Mouse (Mus musculus): ENCODE results near the gene Cyp26c1. TPM values are rescaled to one million over a fixed set of nuclear protein-coding genes. Genes with fewer than 3 reads are reported as not detected.

The Cyp26c1 gene
- polyA plus RNA-seq, 1 experiment from 2014 or later = not detected

DNA sequence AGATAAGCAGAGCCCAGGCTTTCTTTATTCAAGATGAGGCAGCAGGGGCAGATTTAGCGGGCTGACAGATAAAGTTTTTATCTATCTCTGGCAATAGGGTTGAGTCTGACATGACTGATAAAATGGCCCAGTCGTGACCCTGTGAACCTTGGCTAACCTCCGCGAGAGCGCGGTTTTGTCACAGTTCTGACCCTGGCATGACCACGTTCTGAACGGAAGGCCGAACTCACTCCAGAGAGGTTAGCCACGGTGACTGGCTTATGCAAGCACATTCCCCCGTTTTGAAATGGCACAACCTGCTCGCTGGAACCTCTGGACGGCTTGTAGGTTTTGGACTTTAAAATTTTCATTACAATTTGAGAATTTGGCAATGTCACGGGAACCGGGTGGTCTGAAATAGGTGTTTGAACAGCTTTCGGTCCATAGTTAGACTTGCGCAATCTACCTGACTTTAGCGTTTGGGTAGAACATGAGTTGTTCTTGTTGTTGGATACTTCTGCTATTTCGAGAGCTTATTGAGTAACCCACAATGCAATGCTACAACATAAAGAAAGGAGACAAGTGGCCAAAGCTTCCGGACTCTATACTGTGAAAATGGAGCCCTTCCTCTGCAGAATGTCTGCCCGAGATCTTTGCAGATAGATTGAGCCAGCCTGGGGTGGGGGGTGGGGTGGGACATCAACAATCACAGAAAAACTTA, 17.1 kb downstream of the Cyp26c1 start:
- H3K9ac ChIP-seq = no peak overlapping the region
- H3K27me3 ChIP-seq = peaks cover 72% of the 10 kb centered on the region
- H3K9me3 ChIP-seq (replicated peaks) = no peaks in the 10 kb centered on the region
- H3K27ac ChIP-seq = no peak overlapping the region
- H3K4me3 ChIP-seq (replicated peaks) = no peak overlapping the region
- WGBS = 57% methylated on average over 21 of the region's 21 CpGs
- H3K36me3 ChIP-seq = no peaks in the 10 kb centered on the region
- ATAC-seq (replicated peaks; ENCODE audit: low FRiP score) = no peak
- peaks cover 18% of the 10 kb centered on the region for H3K4me1 ChIP-seq
- no peak overlapping the region for H3K4me2 ChIP-seq

- WGBS = 3% methylated on average over 3 of the region's 3 CpGs
- Histone ChIP-seq H3K4me3 (replicated peaks) (no peak overlapping the region), H3K27me3 (peaks cover 57% of the 10 kb centered on the region), H3K9ac (no peak overlapping the region), H3K9me3 (replicated peaks) (no peaks in the 10 kb centered on the region), H3K4me1 (peaks cover 3% of the 10 kb centered on the region), H3K4me2 (no peak overlapping the region), H3K36me3 (no peaks in the 10 kb centered on the region), H3K27ac (no peak overlapping the region)
- 0 out of 2 replicates have a peak, but pooled peaks have one; percentile 52 for ATAC-seq (replicated peaks; ENCODE audit: low FRiP score)
Measured at GRCm38 (mm10) chr19:37703902-37704509, 18.6 kb downstream of the Cyp26c1 start.

GRCm38 (mm10) chr19:37705722-37706121, 20.3 kb downstream of the Cyp26c1 start:
- H3K4me2 ChIP-seq = no peak overlapping the region
- no peak overlapping the region for H3K4me3 ChIP-seq (replicated peaks)
- WGBS = 77% methylated on average over 5 of the region's 5 CpGs
- no peak for ATAC-seq (replicated peaks; ENCODE audit: low FRiP score)
- no peak overlapping the region for H3K9ac ChIP-seq
- H3K4me1 ChIP-seq = no peaks in the 10 kb centered on the region
- no peaks in the 10 kb centered on the region for H3K9me3 ChIP-seq (replicated peaks)
- no peaks in the 10 kb centered on the region for H3K36me3 ChIP-seq
- peaks cover 40% of the 10 kb centered on the region for H3K27me3 ChIP-seq
- H3K27ac ChIP-seq = no peak overlapping the region

GRCm38 (mm10) chr19:37714681-37715080, 29.3 kb downstream of the Cyp26c1 start:
- Histone ChIP-seq H3K4me1 (no peaks in the 10 kb centered on the region), H3K36me3 (no peaks in the 10 kb centered on the region), H3K9me3 (replicated peaks) (no peaks in the 10 kb centered on the region), H3K4me3 (replicated peaks) (no peak overlapping the region), H3K4me2 (no peak overlapping the region), H3K27ac (no peak overlapping the region), H3K27me3 (no peaks in the 10 kb centered on the region), H3K9ac (no peak overlapping the region)
- no peak for ATAC-seq (replicated peaks; ENCODE audit: low FRiP score)
- WGBS = 77% methylated on average over 10 of the region's 10 CpGs

- WGBS = 81% methylated on average over 1 of the region's 1 CpGs
- no peaks in the 10 kb centered on the region for H3K9me3 ChIP-seq (replicated peaks)
- no peak overlapping the region for H3K9ac ChIP-seq
- no peaks in the 10 kb centered on the region for H3K4me1 ChIP-seq
- H3K36me3 ChIP-seq = no peaks in the 10 kb centered on the region
- no peak for ATAC-seq (replicated peaks; ENCODE audit: low FRiP score)
- H3K27ac ChIP-seq = no peak overlapping the region
- no peak overlapping the region for H3K4me2 ChIP-seq
- H3K4me3 ChIP-seq (replicated peaks) = no peak overlapping the region
- no peaks in the 10 kb centered on the region for H3K27me3 ChIP-seq
Measured at GRCm38 (mm10) chr19:37715980-37716379, 30.6 kb downstream of the Cyp26c1 start.

- Histone ChIP-seq H3K27ac (no peak overlapping the region), H3K4me3 (replicated peaks) (no peak overlapping the region), H3K4me1 (no peaks in the 10 kb centered on the region), H3K27me3 (no peaks in the 10 kb centered on the region), H3K4me2 (no peak overlapping the region), H3K9ac (no peak overlapping the region), H3K9me3 (replicated peaks) (no peaks in the 10 kb centered on the region), H3K36me3 (no peaks in the 10 kb centered on the region)
- WGBS = 89% methylated on average over 12 of the region's 12 CpGs
- no peak for ATAC-seq (replicated peaks; ENCODE audit: low FRiP score)
Measured at GRCm38 (mm10) chr19:37716524-37717175, 31.3 kb downstream of the Cyp26c1 start.

DNA sequence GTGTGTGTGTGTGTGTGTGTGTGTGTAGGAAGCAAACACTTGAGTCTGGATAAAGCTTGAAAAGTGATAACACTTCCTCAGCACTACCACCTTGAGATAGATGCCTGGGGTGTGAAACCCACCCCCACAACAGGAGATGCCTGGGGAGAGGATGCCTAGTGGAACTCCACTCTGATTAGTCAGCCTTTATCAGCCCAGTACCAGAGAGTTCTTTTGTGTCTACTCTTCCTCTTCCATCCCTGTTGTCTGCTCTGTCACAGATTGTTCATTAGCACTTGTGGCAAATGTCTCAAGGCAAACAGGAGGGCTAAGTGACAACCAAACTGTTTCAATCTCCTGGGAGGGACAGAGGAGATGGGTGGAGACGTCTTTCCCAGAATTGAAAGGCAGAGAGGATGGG, 33.8 kb downstream of the Cyp26c1 start:
- H3K4me3 ChIP-seq (replicated peaks) = no peak overlapping the region

GRCm38 (mm10) chr19:37724591-37724990, 39.2 kb downstream of the Cyp26c1 start:
- WGBS = 95% methylated on average over 5 of the region's 5 CpGs

More for the DNA sequence above, 33.8 kb downstream of the Cyp26c1 start:
- H3K9me3 ChIP-seq (replicated peaks) = no peaks in the 10 kb centered on the region
- H3K4me1 ChIP-seq = no peaks in the 10 kb centered on the region
- no peak overlapping the region for H3K9ac ChIP-seq
- no peaks in the 10 kb centered on the region for H3K27me3 ChIP-seq
- WGBS = 36% methylated on average over 1 of the region's 1 CpGs
- no peak overlapping the region for H3K4me2 ChIP-seq
- ATAC-seq (replicated peaks; ENCODE audit: low FRiP score) = no peak
- no peak overlapping the region for H3K27ac ChIP-seq
- no peaks in the 10 kb centered on the region for H3K36me3 ChIP-seq

DNA sequence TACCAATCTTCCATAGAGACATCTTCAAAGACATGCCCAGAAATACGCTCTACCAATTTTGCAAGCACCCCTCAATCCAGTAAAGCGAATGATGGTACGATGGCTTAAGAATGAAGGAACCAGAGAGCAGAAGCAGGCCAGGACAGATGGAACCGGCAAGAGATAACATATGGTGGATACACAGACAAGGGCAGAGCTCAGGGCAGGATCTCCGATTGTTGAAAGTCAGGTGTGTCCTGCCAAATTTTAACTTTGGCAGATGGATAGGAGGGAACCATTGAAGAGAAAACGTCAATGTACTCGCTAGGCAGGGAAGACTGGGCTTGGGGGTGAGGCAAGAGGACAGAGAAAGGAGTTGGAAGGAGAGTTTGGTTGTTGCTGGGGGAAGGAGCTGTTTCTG, 41.2 kb downstream of the Cyp26c1 start:
- H3K9me3 ChIP-seq (replicated peaks) = no peaks in the 10 kb centered on the region
- no peaks in the 10 kb centered on the region for H3K27me3 ChIP-seq
- no peak overlapping the region for H3K9ac ChIP-seq
- H3K36me3 ChIP-seq = no peaks in the 10 kb centered on the region
- H3K4me2 ChIP-seq = no peak overlapping the region
- H3K4me1 ChIP-seq = no peaks in the 10 kb centered on the region
- ATAC-seq (replicated peaks; ENCODE audit: low FRiP score) = no peak
- H3K27ac ChIP-seq = no peak overlapping the region
- 93% methylated on average over 7 of the region's 7 CpGs for WGBS
- H3K4me3 ChIP-seq (replicated peaks) = no peak overlapping the region

More at GRCm38 (mm10) chr19:37724591-37724990, 39.2 kb downstream of the Cyp26c1 start:
- no peaks in the 10 kb centered on the region for H3K9me3 ChIP-seq (replicated peaks)
- no peak for ATAC-seq (replicated peaks; ENCODE audit: low FRiP score)
- no peaks in the 10 kb centered on the region for H3K4me1 ChIP-seq
- no peak overlapping the region for H3K9ac ChIP-seq
- H3K27me3 ChIP-seq = no peaks in the 10 kb centered on the region
- H3K4me2 ChIP-seq = no peak overlapping the region
- H3K36me3 ChIP-seq = no peaks in the 10 kb centered on the region
- no peak overlapping the region for H3K27ac ChIP-seq
- H3K4me3 ChIP-seq (replicated peaks) = no peak overlapping the region

DNA sequence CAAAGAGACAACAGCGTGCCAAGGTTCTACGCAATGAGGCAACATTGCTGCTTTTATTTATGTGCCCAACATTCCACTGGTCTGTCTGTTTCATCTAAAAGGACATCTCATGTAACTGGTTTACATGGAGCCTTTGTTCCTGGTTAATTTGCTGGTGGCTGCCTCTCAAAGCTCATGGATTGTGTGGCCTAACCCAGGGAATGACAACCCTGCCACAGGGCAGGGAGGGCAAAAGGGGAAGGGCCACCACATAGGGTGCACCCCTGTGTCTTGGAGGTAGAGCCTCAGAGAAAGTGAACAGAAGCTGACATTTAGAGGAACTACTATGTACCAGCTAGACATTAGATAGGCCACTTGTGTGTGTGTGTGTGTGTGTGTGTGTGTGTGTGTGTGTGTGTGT, 42.0 kb downstream of the Cyp26c1 start:
- Histone ChIP-seq H3K4me3 (replicated peaks) (no peak overlapping the region), H3K36me3 (no peaks in the 10 kb centered on the region), H3K27ac (no peak overlapping the region), H3K4me2 (no peak overlapping the region), H3K27me3 (no peaks in the 10 kb centered on the region), H3K4me1 (no peaks in the 10 kb centered on the region), H3K9me3 (replicated peaks) (no peaks in the 10 kb centered on the region), H3K9ac (no peak overlapping the region)
- ATAC-seq (replicated peaks; ENCODE audit: low FRiP score) = no peak
- WGBS = 85% methylated on average over 2 of the region's 2 CpGs

GRCm38 (mm10) chr19:37735426-37735825, 50.0 kb downstream of the Cyp26c1 start:
- Histone ChIP-seq H3K36me3 (no peaks in the 10 kb centered on the region), H3K4me3 (replicated peaks) (no peak overlapping the region), H3K4me1 (peaks cover under 1% of the 10 kb centered on the region; the same call in 1 of the 2 replicates), H3K27me3 (no peaks in the 10 kb centered on the region), H3K9ac (no peak overlapping the region), H3K9me3 (replicated peaks) (no peaks in the 10 kb centered on the region), H3K4me2 (no peak overlapping the region), H3K27ac (no peak overlapping the region)
- 80% methylated on average over 8 of the region's 8 CpGs for WGBS
- no peak for ATAC-seq (replicated peaks; ENCODE audit: low FRiP score)

DNA sequence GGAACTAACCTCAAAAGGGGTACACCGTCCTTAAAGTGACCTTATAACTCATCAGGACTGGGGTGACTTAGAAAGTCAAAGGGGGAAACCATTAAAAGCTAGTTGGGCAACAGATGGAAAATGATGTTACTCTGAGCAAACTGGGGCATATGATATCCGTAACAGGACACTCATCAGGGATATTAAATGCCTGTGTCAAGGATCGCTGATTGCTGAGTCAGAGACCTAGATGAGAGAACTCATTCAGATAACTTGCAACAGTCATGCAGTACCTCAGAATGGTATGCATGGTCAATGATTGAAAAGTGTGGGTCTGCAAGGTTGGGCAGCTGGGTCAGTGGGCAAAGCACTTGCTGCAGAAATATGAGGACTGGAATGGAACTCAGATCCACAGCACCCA, 53.2 kb downstream of the Cyp26c1 start:
- H3K27ac ChIP-seq = no peak overlapping the region

More for the DNA sequence above, 53.2 kb downstream of the Cyp26c1 start:
- Histone ChIP-seq H3K4me1 (peaks cover 3% of the 10 kb centered on the region; the same call in 1 of the 2 replicates), H3K36me3 (no peaks in the 10 kb centered on the region), H3K4me3 (replicated peaks) (no peak overlapping the region), H3K9me3 (replicated peaks) (no peaks in the 10 kb centered on the region), H3K27me3 (no peaks in the 10 kb centered on the region), H3K4me2 (no peak overlapping the region), H3K9ac (no peak overlapping the region)
- 83% methylated on average over 3 of the region's 3 CpGs for whole genome bisulfite sequencing
- ATAC-seq (replicated peaks; ENCODE audit: low FRiP score) = no peak
